Mouse (Mus musculus) frontal cortex, postnatal 25 days (tissue): ENCODE measurements at regions not wholly inside any gene's neighbourhood (a gene's known extent, or its start where the extent isn't known, plus 50 kb on each side); places are given as distances from the start of the nearest gene placed in this dataset.
"Not testable (repeated sequence)": the region's sequence is repeated elsewhere in the genome, so short reads cannot be mapped to it uniquely, and the experiment has no call there.

ENCODE experiments used
- DNase-seq, 2 experiments: peaks; one replicate each; pipeline ENCODE4 v3.0.0; 2022; ENCODE audit warnings: low spot score in 2 of 2

GRCm38 (mm10) chr12:15410419-15410818 lies 406.3 kb downstream of the Trib2 start:
- no peak for DNase-seq

GRCm38 (mm10) chr12:15407577-15407976 lies 409.1 kb downstream of the Trib2 start:
- DNase-seq = not testable (repeated sequence)

- no peak for DNase-seq
Observed at GRCm38 (mm10) chr12:15392641-15393040, 424.1 kb downstream of the Trib2 start.

- no peak for DNase-seq
Observed at GRCm38 (mm10) chr12:15388574-15388973, 428.1 kb downstream of the Trib2 start.

DNA sequence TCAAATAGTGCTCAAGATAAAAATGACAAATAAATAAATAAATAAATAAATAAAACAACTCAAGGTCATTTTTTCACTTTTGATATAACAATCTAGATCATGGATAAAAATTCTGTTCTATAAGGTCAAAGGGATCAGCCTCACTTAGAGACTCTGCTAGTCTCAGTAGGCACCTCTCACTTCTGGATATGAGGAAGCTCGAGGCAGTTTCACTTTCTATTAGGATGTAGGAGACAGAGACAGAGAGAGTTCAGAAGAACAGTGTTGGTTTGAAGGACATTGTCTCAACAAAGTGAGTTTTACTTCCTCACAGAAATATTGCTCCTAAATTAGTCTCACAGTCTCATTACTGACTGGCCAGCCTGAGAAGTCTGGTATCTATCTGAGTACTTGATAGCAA lies 458.9 kb downstream of the Trib2 start:
- no peak for DNase-seq

DNA sequence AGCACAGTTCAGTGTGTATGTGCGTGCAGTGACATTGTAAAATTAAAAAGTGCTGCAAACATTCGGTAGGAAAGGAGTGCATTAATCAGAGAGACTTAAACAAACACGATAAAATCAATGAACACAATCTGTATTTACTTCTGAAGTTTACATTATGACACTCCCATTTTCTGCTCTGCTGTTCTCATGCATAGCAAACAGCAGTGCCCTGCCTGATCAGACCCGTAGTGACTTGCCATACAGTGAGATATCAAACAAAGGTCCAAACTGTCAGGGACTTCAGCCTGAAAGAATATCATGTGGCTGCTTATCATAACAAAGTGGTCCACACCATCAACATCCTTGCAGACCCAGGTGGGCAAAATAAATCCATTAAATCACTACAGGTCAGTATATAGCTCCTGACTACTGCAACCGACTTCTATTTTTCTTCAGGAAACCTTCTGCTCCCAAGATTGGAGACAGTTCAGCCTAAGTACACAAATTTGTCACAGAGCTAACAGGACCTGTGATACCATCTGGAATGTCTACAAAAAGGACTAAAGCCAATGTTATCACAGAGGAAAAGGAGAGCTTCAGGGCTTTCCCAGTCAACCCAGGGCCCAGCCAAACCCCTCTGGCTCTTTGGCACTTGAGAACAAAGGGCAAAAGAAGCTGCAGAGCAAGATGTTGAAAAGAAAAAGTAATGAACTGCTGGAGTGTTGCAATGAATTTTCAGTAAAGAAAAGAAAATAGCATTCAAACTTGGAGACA lies 495.8 kb downstream of the Trib2 start:
- DNase-seq = no peak

DNA sequence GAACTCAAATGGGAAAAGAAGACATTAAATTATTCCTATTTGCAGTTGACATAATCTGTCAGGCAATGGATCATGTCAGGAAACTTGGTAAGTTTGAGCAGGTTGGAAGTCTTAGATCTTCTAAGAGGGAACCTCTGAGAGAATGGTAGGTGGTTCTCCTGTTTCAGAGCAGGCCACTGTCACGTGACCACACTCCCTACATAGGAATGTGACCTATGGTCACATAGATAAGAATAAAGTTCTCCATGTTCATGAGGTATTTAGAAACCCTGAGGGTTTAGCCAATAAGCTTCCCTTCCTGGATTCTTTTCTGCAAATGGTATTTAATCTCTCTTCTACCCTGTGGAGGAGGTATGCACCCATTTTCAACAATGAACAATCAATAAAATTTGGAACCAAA lies 497.1 kb downstream of the Trib2 start:
- DNase-seq = no peak

DNA sequence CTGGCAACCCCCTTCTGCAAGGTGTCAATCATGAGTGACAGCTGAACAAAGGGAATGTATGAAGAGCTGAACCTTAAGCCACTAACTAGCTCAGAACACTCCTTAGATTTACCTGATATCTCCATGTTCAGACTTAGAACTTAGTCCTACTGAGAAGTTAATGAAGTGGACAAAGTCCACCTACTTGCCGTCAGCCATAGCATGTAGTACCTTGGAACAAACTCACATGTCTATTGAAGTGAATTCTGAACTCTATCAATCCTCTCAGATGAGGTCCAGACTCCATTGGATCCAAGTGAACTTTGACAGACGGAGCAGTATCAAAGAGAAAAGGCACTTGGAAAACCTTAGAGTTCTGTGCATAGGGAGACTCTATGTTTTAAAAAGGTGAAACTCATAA lies 521.8 kb downstream of the Trib2 start:
- no peak for DNase-seq

DNA sequence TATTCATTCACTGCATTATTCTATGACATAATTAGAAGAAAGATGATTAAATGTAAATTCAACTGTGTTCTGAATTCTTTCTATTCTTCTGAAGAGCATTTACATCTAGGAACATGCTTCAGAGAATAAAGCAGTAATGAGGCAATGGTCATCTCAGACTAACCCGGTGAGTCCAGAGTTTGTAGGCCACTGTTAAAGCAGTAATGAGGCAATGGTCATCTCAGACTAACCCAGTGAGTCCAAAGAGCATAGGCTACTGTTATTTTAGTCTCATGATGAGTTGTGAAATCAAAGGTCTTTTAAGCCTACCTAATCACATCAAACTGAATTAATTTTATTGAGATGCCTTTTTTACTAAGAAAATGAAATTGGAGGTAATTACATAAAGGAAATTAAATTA lies 554.6 kb downstream of the Trib2 start:
- DNase-seq = no peak

DNA sequence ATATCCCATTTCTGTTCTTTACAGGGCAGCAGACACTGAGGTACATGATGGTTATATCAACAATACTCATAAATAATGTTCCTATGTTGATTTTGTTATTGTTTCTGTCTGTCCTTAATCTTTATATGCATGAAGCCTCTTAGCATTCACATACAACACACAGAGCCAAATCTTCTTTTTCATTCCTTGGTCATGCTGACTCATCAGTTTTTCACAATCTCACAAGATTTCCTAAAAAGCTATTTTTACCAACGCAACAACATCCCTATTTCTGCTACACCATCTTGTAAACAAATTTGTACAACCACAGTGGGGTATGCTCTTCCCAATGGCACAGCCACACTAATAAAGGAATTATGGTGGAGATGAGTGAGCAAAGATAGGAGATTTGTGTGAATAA lies 555.1 kb downstream of the Trib2 start:
- no peak for DNase-seq

DNA sequence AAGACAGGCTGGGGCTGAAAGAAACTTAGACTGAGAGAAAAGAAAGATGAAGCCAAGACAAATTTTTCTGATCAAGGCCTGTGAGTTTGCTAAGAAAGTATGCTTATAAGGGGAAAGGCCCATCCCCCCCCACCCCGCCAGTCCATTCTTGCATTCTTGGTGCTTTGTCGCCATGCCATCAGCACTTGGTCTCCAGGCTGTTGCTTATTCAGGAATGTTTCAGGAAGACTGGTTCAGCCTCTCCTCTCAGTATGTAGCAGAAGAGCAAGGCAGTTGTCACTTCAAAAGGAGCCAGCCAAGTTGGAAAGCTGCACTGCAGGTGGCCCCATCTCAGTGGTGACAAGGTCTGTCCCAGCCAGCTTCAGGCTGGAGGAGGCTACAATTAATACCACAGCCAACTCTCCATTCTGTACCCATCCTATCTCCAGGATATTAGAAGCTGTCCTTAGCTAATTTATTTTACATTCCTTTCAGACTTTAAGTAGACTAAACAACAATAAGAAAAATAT lies 555.8 kb downstream of the Trib2 start:
- no peak for DNase-seq

GRCm38 (mm10) chr12:15244966-15245365 lies 571.8 kb downstream of the Trib2 start:
- DNase-seq = no peak

DNA sequence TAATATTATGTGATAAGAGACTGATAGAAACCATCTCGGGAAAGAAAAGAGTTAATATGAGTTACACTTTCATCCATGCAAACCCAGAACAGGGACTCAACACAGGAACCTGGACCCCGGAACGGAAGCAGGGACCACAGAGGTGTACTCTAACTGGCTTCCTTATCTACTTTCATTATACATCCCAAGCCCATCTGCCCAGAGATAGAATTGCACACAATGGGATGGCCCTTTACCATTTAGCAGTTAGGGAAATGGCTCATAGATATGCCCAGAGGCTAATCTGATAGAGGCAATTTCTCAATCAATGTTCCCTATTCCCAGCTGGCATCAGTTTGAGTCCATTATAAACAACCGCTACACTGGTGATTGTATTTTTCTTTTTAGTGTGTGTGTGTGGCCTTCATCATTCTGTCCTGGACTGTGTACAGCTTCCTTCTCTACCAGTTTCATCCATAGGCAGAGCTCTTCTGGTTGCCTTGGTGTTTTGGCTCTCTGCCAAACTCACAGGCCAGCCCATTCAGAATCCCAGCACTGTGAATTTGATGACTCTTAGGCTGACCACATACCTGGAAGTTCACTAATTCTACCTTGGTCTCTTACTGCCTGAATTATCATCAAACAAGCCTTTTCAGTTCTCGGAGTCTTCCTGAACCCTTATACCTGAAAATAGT lies 594.1 kb downstream of the Trib2 start:
- DNase-seq = no peak

- DNase-seq = no peak
Observed at GRCm38 (mm10) chr12:15218504-15218903, 598.2 kb downstream of the Trib2 start.

- DNase-seq = no peak
Observed at GRCm38 (mm10) chr12:15216180-15216579, 600.5 kb downstream of the Trib2 start.

GRCm38 (mm10) chr12:15174411-15175041 lies 642.2 kb downstream of the Trib2 start:
- DNase-seq = no peak

DNA sequence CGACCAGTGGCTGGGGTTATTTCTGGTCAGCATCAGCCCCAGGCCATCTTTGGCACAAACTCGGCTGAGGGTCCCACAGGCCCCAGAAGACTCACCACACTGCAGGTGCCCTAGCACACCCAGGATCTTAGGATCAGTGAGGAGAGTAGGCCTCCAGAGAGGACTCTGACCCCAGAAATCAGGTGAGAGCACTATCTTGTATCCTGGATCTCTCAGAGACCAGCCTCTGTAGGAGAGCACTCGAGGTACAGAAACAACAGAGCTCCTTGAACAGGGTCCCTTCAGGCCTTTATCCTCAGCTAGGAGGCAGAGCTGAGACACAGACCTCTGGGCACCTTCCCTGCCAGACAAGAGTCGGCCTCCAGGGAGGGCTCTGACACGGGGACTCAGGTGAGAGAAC lies 654.1 kb downstream of the Trib2 start:
- DNase-seq = no peak

DNA sequence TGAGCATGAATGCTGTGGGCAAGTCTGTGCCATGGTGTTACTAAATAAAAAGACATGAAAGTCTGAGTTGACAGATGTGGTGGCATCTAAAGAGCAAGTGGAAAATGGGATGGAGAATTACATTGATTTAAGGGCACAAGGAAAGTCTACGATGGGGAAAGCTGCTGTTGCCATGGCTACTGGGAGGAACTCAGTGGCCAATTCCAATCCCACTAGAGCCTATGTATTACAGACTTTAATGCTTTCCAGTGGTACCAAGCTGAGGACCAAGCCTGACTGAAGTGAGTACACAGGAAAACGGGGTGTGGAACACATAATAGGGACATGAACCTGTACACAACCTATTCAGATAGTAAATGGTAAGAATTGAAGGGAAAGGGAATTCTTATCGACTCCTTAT lies 654.9 kb downstream of the Trib2 start:
- DNase-seq = no peak

GRCm38 (mm10) chr12:15160478-15160998 lies 656.2 kb downstream of the Trib2 start:
- DNase-seq = no peak

DNA sequence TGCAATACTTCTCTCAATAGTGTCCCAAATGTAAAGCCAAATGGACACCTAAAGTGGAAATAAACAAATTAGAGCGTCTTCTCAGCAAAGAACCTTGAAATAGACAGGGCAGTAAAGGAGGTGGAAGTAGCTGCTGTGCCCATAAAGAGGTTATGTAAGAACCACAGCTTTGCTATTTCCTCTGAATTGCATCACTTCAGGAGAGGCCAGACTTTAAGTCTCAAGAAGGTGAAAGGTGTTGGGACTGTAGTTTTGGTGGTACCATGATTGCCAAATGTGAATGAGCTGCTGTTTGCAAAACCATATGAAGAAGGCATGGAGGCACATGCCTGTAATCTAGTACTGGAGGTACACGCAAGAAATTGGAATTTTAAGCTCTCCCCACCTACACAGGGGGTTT lies 670.3 kb downstream of the Trib2 start:
- no peak for DNase-seq

- no peak for DNase-seq
Observed at GRCm38 (mm10) chr12:15137039-15137438, 679.7 kb downstream of the Trib2 start.

- no peak for DNase-seq
Observed at GRCm38 (mm10) chr12:15124179-15124578, 692.5 kb downstream of the Trib2 start.
